Mouse (Mus musculus) layer of hippocampus, postnatal 25 days (tissue): ENCODE measurements around the gene Ptpn11. TPM values are rescaled to one million over a fixed set of nuclear protein-coding genes. Genes with fewer than 3 reads are reported as not detected.

Experiments
- DNase-seq, 2 experiments: peaks; one replicate each; pipeline ENCODE4 v3.0.0; 2022; ENCODE audit warnings: mixed read lengths in 2 of 2, low spot score in 1 of 2; ENCODE audit errors: extremely low spot score in 1 of 2
- total RNA-seq, 2 experiments: library from RNA; stranded (reverse); gene quantifications; 2 replicates each; pipeline ENCODE4 v1.2.3; 2021

Gene Ptpn11
- total RNA-seq, 2 experiments from 2014 or later = 88.7 to 98.6 TPM

DNA sequence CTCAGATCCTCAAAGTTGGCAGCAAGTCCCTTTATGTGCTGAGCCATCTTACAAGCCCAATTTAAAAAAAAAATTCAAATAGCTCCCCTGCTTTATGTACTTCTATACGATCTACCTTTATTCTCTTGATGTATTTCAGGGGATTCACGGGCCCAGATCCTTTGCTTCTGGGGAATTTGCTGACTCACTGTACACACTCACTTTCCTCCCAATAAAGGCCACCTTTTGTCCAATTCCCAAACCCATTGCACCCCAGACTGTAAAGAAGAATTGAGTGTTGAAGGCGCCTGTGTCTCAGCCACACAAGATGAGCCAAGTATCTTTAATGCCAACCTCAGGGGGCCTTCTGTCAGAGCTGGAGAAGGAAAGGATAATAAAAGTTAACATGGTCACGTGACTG, 93.2 kb downstream of the Ptpn11 start:
- DNase-seq = no peak

- DNase-seq = no peak
Measured at GRCm38 (mm10) chr5:121096744-121097143, 94.5 kb downstream of the Ptpn11 start.

DNA sequence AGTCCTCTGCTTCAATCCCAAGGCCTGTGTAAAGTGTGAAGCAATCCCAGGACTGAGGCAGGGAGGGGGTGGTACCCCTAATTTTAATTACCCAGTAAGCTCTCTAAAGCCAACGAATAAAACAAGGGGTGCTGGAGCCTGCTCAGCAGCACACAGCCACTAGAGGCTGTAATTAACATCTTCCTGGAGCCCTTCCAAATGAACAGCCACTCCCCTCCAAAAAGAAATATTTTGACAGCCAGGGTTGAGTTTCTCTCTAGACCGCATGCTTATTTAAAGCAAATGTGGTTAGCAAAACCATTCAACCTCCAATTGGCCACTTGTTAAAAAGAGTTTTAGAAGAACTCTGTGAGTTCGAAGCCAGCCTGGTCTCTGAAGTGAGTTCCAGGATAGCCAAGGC, 97.9 kb downstream of the Ptpn11 start:
- no peak for DNase-seq

- no peak for DNase-seq
Measured at GRCm38 (mm10) chr5:121089660-121090059, 101.5 kb downstream of the Ptpn11 start.

- no peak for DNase-seq
Measured at GRCm38 (mm10) chr5:121087733-121088132, 103.5 kb downstream of the Ptpn11 start.

DNA sequence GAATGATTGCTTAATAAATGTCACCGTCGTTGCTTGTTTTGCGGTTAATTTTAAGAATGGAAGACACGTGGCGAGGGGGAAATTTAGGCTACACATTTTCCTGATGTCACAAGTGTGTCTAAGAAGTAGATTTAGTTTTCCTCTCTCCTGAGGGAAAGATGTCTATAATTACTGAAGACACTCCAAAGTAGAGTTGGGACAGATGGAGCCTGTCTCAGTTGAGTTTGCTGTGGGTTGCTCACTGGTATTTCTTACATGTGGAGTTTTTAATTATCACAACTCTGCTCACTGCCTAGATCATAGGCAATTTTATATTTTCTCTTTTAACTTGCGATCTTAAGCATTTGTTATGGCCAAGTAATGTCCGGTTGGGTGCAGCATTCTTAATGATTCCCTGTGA, 108.6 kb downstream of the Ptpn11 start:
- DNase-seq = no peak

GRCm38 (mm10) chr5:121081754-121082153, 109.4 kb downstream of the Ptpn11 start:
- no peak for DNase-seq

Other genes with a start within 250 kb of the Ptpn11 start
- gene Rph3a, start 181.3 kb downstream of the Ptpn11 start, total RNA-seq = 100 to 1,000 TPM; 203 to 233 TPM
- gene Rpl6, start 13.1 kb upstream of the Ptpn11 start, total RNA-seq = 100 to 1,000 TPM; 433 to 489 TPM
- 100 to 1,000 TPM; 159 to 190 TPM for gene Hectd4, start 28.8 kb upstream of the Ptpn11 start, total RNA-seq
- 10 to 100 TPM; 66.3 to 78.9 TPM for gene Trafd1, start 194.2 kb upstream of the Ptpn11 start, total RNA-seq
- gene Naa25, start 206.5 kb upstream of the Ptpn11 start, total RNA-seq = 10 to 100 TPM; 39.4 to 41.2 TPM